Mouse (Mus musculus) limb, embryonic 12.5 days (tissue): ENCODE data around the gene Dynll2. TPM values are rescaled to one million over a fixed set of nuclear protein-coding genes. Genes with fewer than 3 reads are reported as not detected.
"Not testable (repeated sequence)": the region's sequence is repeated elsewhere in the genome, so short reads cannot be mapped to it uniquely, and the experiment has no call there.

Experiments used
- ATAC-seq: fragments of 200-750 bp; cut with Nextera tagmentation; 2 replicates; pipeline ENCODE4 v1.8.0; 2017; ENCODE audit warnings: low read depth, moderate TSS enrichment; ENCODE audit not compliant: insufficient number of reproducible peaks, insufficient read depth, low FRiP score, low TSS enrichment
- H3K27ac ChIP-seq: fragments of 300-500 bp; sonication (generic); 2 replicates; pipeline ENCODE4 v1.5.1; 2016; ENCODE audit warnings: mild to moderate bottlenecking, moderate library complexity
- H3K27me3 ChIP-seq: fragments of 300-500 bp; sonication (generic); 2 replicates; pipeline ENCODE4 v1.6.1; 2016; ENCODE audit warnings: mild to moderate bottlenecking, moderate library complexity
- H3K36me3 ChIP-seq: fragments of 300-500 bp; sonication (generic); 2 replicates; pipeline ENCODE4 v1.6.1; 2016; ENCODE audit warnings: mild to moderate bottlenecking, moderate library complexity
- H3K4me1 ChIP-seq: fragments of 300-500 bp; sonication (generic); replicated peaks from 2 replicates; pipeline ENCODE4 v1.6.1; 2016
- H3K4me2 ChIP-seq: fragments of 300-500 bp; sonication (generic); 2 replicates; pipeline ENCODE4 v1.6.1; 2016; ENCODE audit warnings: mild to moderate bottlenecking, moderate library complexity
- H3K4me3 ChIP-seq: fragments of 300-500 bp; sonication (generic); replicated peaks from 2 replicates; pipeline ENCODE4 v1.5.1; 2016; ENCODE audit warnings: mild to moderate bottlenecking
- H3K9ac ChIP-seq: fragments of 300-500 bp; sonication (generic); replicated peaks from 2 replicates; pipeline ENCODE4 v1.6.1; 2016; ENCODE audit warnings: mild to moderate bottlenecking, moderate library complexity
- H3K9me3 ChIP-seq: fragments of 300-500 bp; sonication (generic); 2 replicates; pipeline ENCODE4 v1.6.1; 2016; ENCODE audit warnings: mild to moderate bottlenecking, moderate library complexity
- WGBS: fragments of 180-500 bp; shearing (Covaris S2); methylation state at CpG from one replicate; pipeline ENCODE4 v1.1.7; 2016; 5-methylcytosine and 5-hydroxymethylcytosine counted together
- polyA plus RNA-seq: library from polyadenylated mRNA; unstranded; fragments of >200 nt; fragmentation: Nextera tagmentation; extraction: Ambion mirVana; gene quantifications from 2 replicates; pipeline ENCODE4 v1.2.1, GENCODE M21; 2016

Gene Dynll2
- polyA plus RNA-seq, 1 experiment from 2014 or later, result 23.4 TPM

DNA sequence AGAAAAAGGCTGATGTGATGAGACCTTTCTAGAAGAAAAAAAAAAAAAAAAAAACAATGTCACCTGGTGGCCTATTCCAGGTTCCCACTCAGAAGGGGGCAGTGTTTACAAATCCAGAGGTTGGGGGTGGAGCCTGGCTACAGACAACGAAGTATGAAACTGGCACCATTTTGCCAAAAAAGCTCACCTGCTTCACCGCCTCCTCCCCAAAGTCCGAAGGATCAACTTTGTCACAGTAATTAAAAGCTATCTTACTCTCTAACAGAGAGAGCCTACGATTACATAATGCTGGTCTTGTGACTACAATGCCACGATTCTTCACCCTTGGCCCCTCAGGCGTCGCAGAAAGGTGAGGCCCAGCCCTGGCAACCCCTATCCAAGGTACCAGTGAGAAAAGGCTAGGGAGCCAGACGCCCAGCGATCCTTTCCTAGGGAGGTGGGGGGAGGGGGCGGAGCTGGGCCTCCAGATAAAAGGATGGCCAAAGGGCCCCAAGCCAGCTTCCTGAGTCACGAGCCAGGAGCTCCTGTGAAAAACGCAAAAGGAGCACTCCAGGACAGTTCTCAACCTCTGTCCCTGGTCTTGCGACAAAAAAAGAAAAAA lies 1.1 kb downstream of the Dynll2 start:
- peak overlapping the region; percentile 100 for H3K4me3 ChIP-seq
- peak overlapping the region; percentile 95 for H3K27ac ChIP-seq
- H3K4me1 ChIP-seq, result peaks cover 28% of the 10 kb centered on the region
- H3K4me2 ChIP-seq, result peak overlapping the region; percentile 85
- no peak for ATAC-seq
- no peaks in the 10 kb centered on the region for H3K9me3 ChIP-seq
- WGBS, result 4% methylated on average over 13 of the region's 13 CpGs
- peaks cover 27% of the 10 kb centered on the region for H3K36me3 ChIP-seq
- peak overlapping the region; percentile 99 for H3K9ac ChIP-seq
- H3K27me3 ChIP-seq, result no peaks in the 10 kb centered on the region

DNA sequence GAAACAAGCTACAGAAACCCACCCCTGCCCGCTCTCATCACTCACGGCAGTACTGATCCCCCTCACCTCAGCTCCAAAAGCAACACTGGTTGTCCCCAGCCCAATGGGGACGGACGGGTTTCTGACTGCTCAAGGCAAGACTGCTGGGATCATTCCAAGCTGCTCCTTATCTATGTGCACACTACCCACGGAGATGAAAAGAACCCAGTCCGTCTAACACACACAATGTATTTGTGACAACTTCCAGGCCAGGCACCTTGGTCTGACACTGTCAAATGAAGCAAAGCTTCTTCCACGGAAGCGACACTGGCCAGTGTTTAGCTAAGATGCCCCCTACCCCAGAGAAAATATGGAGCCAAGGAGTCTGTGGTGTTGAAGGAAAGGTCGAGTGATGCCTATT lies 1.7 kb downstream of the Dynll2 start:
- Histone ChIP-seq H3K9me3 (no peaks in the 10 kb centered on the region), H3K4me3 (peak overlapping the region; percentile 100), H3K9ac (no peak overlapping the region; the same call in 1 of the 2 replicates), H3K27ac (no peak overlapping the region), H3K36me3 (peaks cover 33% of the 10 kb centered on the region), H3K27me3 (no peaks in the 10 kb centered on the region), H3K4me2 (peak overlapping the region; percentile 85), H3K4me1 (peaks cover 28% of the 10 kb centered on the region)
- WGBS, result 58% methylated on average over 9 of the region's 9 CpGs
- no peak for ATAC-seq

DNA sequence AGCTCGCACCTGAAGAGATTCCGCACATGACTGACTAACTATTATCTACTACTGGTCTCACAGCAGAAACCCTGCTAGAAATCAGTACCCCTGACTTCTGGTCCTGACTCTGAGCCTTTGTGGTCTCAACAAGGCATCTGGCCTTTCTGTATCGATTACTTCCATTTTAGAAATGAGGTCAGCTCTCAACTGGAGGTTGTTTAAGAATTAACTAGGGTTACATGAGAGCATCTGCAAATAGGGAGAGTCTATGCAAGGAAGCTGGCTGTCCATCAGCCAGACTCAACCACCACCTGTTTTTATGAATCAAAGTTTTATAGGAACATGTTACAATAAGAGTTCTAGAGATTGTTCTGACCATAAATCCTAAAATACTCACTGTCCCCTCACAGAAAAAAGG lies 2.8 kb downstream of the Dynll2 start:
- H3K9me3 ChIP-seq, result no peaks in the 10 kb centered on the region
- no peak overlapping the region for H3K9ac ChIP-seq
- peak overlapping the region; percentile 85 for H3K4me2 ChIP-seq
- no peak overlapping the region for H3K27ac ChIP-seq
- ATAC-seq, result no peak
- no peaks in the 10 kb centered on the region for H3K27me3 ChIP-seq
- H3K4me3 ChIP-seq, result no peak overlapping the region
- WGBS, result 86% methylated on average over 3 of the region's 3 CpGs
- peaks cover 44% of the 10 kb centered on the region for H3K36me3 ChIP-seq
- peaks cover 28% of the 10 kb centered on the region for H3K4me1 ChIP-seq

DNA sequence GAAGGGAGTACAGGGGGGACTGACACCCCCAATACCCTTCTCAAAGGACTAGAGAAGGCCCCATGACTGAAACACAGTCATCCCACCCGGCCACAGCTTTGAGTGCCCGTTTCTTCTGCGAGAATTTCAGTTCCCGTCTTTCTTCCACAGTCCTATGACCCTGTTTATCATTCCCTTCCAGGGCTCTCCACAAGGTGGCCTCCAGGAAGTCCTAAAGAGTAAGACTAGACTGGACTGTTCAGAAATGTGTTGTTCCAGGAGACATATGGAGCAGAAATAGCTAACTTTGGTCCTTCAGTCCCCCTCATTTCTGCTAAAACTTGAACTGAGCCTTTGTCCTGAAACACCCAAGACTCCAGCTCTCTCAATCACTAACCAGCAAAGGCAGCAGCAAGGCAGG lies 8.4 kb downstream of the Dynll2 start:
- H3K27me3 ChIP-seq, result no peaks in the 10 kb centered on the region

DNA sequence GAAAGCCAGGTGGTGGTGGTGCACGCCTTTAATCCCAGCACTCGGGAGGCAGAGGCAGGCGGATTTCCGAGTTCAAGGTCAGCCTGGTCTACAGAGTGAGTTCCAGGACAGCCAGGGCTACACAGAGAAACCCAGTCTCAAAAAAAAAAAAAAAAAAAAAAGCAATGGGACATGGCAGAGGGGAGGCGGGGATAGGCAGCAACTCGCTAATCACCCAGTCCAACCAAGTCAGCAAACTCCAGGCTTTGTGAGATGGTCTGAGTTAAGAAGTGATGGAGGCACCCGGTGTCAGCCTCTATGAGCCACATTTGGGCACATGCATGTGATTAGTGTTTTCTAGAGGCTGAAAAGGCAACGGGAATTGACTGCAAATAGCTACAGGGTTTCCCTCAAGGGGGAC lies 10.3 kb downstream of the Dynll2 start:
- not testable (repeated sequence) for H3K4me2 ChIP-seq, H3K9me3 ChIP-seq, H3K27ac ChIP-seq, H3K4me1 ChIP-seq, H3K27me3 ChIP-seq, H3K4me3 ChIP-seq, H3K9ac ChIP-seq, ATAC-seq
- 81% methylated on average over 8 of the region's 8 CpGs for WGBS
- H3K36me3 ChIP-seq, result peaks cover 50% of the 10 kb centered on the region

More for the DNA sequence above, 8.4 kb downstream of the Dynll2 start:
- peaks cover 9% of the 10 kb centered on the region; the same call in 1 of the 2 replicates for H3K4me1 ChIP-seq
- no peak overlapping the region for H3K4me2 ChIP-seq
- H3K9me3 ChIP-seq, result no peaks in the 10 kb centered on the region
- peaks cover 68% of the 10 kb centered on the region for H3K36me3 ChIP-seq
- no peak overlapping the region for H3K9ac ChIP-seq
- no peak overlapping the region for H3K27ac ChIP-seq
- no peak for ATAC-seq
- WGBS, result 92% methylated on average over 4 of the region's 4 CpGs
- no peak overlapping the region for H3K4me3 ChIP-seq

DNA sequence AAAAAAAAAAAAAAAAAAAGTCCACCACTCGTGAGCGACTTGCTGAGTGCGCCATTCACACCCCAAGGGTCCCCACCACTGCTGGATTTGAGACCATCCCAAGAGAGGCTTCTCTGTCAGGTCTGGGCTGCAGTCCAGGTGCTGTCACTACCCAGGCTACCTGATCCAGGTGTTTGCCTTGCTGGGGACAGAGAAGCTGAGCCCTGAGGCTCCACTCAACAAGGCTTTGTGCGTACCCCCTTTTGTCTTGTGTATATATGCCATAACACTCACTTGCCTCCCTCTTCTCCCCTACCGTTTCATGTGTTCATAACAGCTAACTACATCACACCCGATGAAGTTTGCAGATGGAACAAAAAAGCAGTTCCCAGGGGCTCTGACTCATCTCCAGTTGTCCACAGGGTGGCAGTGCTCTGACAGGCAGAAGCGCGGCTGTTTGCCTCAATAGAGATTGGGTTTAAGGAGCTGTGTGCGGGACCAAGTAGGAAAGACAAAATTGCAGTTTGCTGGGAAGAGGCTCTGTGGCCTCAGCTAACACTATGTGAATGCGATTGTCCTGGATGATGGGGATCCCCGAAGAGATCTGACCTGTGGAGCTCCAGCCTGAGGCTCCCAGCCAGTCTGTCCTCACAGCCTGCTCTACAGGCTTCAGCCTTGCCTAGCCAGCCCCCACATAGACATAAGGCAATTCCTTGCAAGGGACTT lies 12.7 kb downstream of the Dynll2 start:
- no peaks in the 10 kb centered on the region; the same call in 1 of the 2 replicates for H3K27me3 ChIP-seq
- H3K4me1 ChIP-seq, result peaks cover 10% of the 10 kb centered on the region; the same call in 1 of the 2 replicates
- ATAC-seq, result no peak
- H3K27ac ChIP-seq, result no peak overlapping the region
- peaks cover 26% of the 10 kb centered on the region for H3K36me3 ChIP-seq
- H3K9me3 ChIP-seq, result no peaks in the 10 kb centered on the region
- no peak overlapping the region for H3K4me2 ChIP-seq
- H3K4me3 ChIP-seq, result no peak overlapping the region
- no peak overlapping the region for H3K9ac ChIP-seq
- WGBS, result 25% methylated on average over 11 of the region's 11 CpGs

DNA sequence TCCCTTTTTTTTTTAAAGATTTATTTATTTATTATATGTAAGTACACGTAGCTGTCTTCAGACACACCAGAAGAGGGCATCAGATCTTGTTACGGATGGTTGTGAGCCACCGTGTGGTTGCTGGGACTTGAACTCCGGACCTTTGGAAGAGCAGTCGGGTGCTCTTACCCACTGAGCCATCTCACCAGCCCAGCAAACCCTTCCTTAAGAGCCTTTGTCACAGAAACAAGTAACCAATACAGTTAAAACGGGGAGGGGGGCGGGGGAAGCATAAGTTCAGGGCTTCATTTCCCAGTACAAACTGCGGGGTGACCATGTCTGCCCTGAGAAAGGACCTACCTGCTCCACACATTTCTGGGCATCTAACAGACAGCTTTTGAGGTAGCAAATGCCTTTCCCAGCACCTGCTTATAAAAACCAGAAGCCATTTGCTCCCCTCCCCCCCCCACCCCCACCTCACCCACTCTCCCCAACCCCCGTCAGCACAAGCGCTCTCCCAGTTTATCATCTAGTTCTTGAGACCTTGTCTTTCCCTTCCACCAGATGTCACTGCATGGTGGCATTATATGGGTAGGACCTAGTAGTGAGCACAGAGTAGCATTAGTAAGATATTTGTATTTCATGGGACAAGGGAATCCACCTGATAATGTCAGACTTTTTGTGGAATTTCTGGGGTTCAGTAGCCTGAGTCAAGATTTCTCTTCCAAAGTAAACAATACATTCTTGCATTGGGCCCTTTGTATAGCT lies 13.6 kb downstream of the Dynll2 start:
- peaks cover 10% of the 10 kb centered on the region; the same call in 1 of the 2 replicates for H3K4me1 ChIP-seq
- H3K9ac ChIP-seq, result no peak overlapping the region
- no peak overlapping the region for H3K27ac ChIP-seq
- H3K4me2 ChIP-seq, result no peak overlapping the region
- H3K9me3 ChIP-seq, result no peaks in the 10 kb centered on the region
- H3K27me3 ChIP-seq, result peaks cover 3% of the 10 kb centered on the region
- no peak overlapping the region for H3K4me3 ChIP-seq
- WGBS, result 55% methylated on average over 10 of the region's 10 CpGs
- no peak for ATAC-seq
- peaks cover 17% of the 10 kb centered on the region for H3K36me3 ChIP-seq

DNA sequence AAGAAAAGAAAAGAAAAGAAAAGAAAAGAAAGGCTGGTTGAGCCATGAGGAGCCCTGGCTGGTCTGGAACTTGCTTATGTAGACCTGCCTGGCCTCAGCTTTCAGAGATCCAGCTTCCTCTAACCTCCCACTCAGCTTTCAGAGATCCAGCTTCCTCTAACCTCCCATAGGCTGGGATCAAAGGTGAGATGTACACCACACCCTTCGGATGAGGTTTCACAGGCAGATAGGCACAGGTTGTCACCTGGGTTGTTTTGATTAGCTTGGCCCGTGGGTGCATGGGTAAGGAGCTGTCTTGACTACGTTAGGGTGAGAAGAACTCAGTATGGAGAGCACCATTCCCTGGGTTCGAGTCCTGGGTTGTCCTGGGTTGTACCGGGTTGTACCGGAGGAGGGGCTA lies 14.5 kb downstream of the Dynll2 start:
- Histone ChIP-seq H3K9ac (no peak overlapping the region), H3K9me3 (no peaks in the 10 kb centered on the region), H3K36me3 (peaks cover 8% of the 10 kb centered on the region), H3K4me3 (no peak overlapping the region), H3K27me3 (peaks cover 4% of the 10 kb centered on the region), H3K27ac (no peak overlapping the region), H3K4me1 (peaks cover 12% of the 10 kb centered on the region), H3K4me2 (no peak overlapping the region)
- WGBS, result 77% methylated on average over 6 of the region's 6 CpGs
- no peak for ATAC-seq

DNA sequence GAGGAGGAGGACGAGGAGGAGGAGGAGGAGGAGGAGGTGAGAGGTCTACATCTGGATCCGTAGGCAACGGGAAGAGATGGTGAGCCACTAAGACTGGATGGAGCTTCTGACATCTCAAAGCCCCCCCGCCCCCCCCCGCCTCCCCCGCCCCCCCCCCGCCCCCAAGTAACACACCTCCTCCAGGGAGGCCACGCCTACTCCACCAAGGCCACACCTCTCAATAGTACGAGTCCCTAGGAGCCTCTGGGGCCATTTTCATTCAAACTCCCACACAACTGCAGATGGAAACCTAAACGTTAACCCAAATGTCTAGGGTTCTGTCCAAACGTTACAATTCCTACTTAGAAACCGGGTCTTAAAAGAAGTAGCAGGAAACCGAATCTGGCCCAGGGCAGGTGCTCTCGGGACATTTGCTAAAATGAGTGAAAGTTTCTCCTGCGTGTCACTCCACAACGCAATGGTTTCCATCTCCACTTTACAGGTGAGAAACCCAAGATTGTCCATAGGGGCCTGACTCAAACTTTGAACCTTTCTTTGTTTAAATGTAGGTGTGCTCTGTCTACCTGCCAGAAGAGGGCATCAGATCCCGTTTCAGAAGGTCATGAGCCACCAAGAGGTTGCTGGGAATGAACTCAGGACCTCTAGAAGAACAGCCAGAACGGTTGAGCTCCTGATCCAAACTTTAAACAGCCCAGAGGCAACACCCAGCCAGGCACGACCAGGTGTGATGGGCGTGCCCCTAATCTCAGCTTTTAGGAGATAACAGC lies 18.8 kb downstream of the Dynll2 start:
- H3K9ac ChIP-seq, result no peak overlapping the region
- 0 out of 2 replicates have a peak overlapping the region, but pooled peaks have one; percentile 13 for H3K4me3 ChIP-seq
- no peaks in the 10 kb centered on the region for H3K9me3 ChIP-seq
- H3K27ac ChIP-seq, result no peak overlapping the region
- 15% methylated on average over 17 of the region's 20 CpGs for WGBS
- peaks cover 12% of the 10 kb centered on the region for H3K4me1 ChIP-seq
- H3K4me2 ChIP-seq, result peak overlapping the region; percentile 51
- no peaks in the 10 kb centered on the region for H3K36me3 ChIP-seq
- no peak for ATAC-seq
- H3K27me3 ChIP-seq, result peaks cover 9% of the 10 kb centered on the region

DNA sequence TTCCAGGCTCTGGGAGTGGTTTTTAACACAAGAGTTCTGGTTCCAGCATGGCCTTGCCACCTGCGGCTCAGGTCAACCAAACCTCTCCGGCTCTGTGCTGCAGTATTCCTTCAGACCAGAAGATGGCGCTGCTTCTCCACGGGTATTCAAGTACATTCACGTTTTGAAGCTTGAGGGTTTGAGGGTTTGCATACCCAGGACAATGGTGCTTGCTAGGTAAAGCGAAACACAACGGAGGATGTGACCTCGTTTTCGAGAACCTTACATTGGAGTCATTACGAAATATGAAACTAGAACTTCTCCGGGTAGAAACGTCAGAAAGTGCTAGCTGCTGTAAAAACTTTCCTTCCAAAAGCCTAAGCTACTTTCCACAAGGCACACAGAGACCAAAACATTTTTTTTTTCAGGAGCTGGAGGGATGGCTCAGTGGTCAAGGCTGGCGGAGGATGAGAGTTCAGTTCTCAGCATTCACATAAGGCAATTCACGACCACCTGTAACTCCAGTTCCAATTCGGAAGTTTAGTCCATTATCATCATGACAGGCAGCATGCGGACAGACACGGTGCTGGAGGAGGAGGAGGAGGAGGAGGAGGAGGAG lies 19.5 kb downstream of the Dynll2 start:
- Histone ChIP-seq H3K27me3 (peaks cover 9% of the 10 kb centered on the region), H3K9ac (no peak overlapping the region), H3K9me3 (no peaks in the 10 kb centered on the region), H3K27ac (no peak overlapping the region), H3K4me1 (peaks cover 12% of the 10 kb centered on the region), H3K36me3 (no peaks in the 10 kb centered on the region), H3K4me3 (0 out of 2 replicates have a peak overlapping the region, but pooled peaks have one; percentile 13), H3K4me2 (peak overlapping the region; percentile 51)
- ATAC-seq, result no peak
- 2% methylated on average over 17 of the region's 17 CpGs for WGBS
